Mouse (Mus musculus): Measurements from ENCODE around the gene Mr1.

Gene Mr1

GRCm38 (mm10) chr1:155096620-155097261, 49.9 kb downstream of the Mr1 start:
- DNase-seq (ENCODE audit: low read depth, low spot score) = no peak

GRCm38 (mm10) chr1:155093971-155094707, 52.5 kb downstream of the Mr1 start:
- no peak for DNase-seq (ENCODE audit: low read depth, low spot score)

GRCm38 (mm10) chr1:155093145-155093791, 53.3 kb downstream of the Mr1 start:
- no peak for DNase-seq (ENCODE audit: low read depth, low spot score)

GRCm38 (mm10) chr1:155091842-155092800, 54.5 kb downstream of the Mr1 start:
- DNase-seq (ENCODE audit: low read depth, low spot score) = no peak

- peak; percentile 63 for DNase-seq (ENCODE audit: low read depth, low spot score)
Measured at GRCm38 (mm10) chr1:155091374-155091841, 55.2 kb downstream of the Mr1 start.

- DNase-seq (ENCODE audit: low read depth, low spot score) = no peak
Measured at GRCm38 (mm10) chr1:155090736-155091135, 55.9 kb downstream of the Mr1 start.

GRCm38 (mm10) chr1:155090327-155090726, 56.3 kb downstream of the Mr1 start:
- DNase-seq (ENCODE audit: low read depth, low spot score) = no peak

- DNase-seq (ENCODE audit: low read depth, low spot score) = peak; percentile 76
Measured at GRCm38 (mm10) chr1:155088847-155089603, 57.6 kb downstream of the Mr1 start.

GRCm38 (mm10) chr1:155088046-155088445, 58.6 kb downstream of the Mr1 start:
- DNase-seq (ENCODE audit: low read depth, low spot score) = no peak

- DNase-seq (ENCODE audit: low read depth, low spot score) = peak; percentile 88
Measured at GRCm38 (mm10) chr1:155086893-155087292, 59.7 kb downstream of the Mr1 start.

- no peak for DNase-seq (ENCODE audit: low read depth, low spot score)
Measured at GRCm38 (mm10) chr1:155086416-155086815, 60.2 kb downstream of the Mr1 start.

- DNase-seq (ENCODE audit: low read depth, low spot score) = no peak
Measured at GRCm38 (mm10) chr1:155084839-155085238, 61.8 kb downstream of the Mr1 start.

- peak; percentile 62 for DNase-seq (ENCODE audit: low read depth, low spot score)
Measured at GRCm38 (mm10) chr1:155083271-155084265, 63.0 kb downstream of the Mr1 start.

- DNase-seq (ENCODE audit: low read depth, low spot score) = no peak
Measured at GRCm38 (mm10) chr1:155082965-155083268, 63.7 kb downstream of the Mr1 start.

- no peak for DNase-seq (ENCODE audit: low read depth, low spot score)
Measured at GRCm38 (mm10) chr1:155082158-155082964, 64.3 kb downstream of the Mr1 start.

GRCm38 (mm10) chr1:155077675-155078074, 68.9 kb downstream of the Mr1 start:
- no peak for DNase-seq (ENCODE audit: low read depth, low spot score)

Data from telencephalon, adult 2 months (tissue).